Mouse (Mus musculus) neutrophil, adult 65 days (primary cell): ENCODE data around the gene Pde3b. TPM values are rescaled to one million over a fixed set of nuclear protein-coding genes. Genes with fewer than 3 reads are reported as not detected.

Experiments used
- total RNA-seq: library from RNA; stranded (reverse); gene quantifications from 2 replicates; pipeline ENCODE4 v1.2.4, GENCODE M21; 2023

Pde3b gene
- total RNA-seq: 3.8 and 8.0 TPM in 2 replicates

GRCm38 (mm10) chr7:114414421-114415335, at the start of gene Pde3b:
Gene Pde3b (plus strand): TSS chr7:114415281.

DNA sequence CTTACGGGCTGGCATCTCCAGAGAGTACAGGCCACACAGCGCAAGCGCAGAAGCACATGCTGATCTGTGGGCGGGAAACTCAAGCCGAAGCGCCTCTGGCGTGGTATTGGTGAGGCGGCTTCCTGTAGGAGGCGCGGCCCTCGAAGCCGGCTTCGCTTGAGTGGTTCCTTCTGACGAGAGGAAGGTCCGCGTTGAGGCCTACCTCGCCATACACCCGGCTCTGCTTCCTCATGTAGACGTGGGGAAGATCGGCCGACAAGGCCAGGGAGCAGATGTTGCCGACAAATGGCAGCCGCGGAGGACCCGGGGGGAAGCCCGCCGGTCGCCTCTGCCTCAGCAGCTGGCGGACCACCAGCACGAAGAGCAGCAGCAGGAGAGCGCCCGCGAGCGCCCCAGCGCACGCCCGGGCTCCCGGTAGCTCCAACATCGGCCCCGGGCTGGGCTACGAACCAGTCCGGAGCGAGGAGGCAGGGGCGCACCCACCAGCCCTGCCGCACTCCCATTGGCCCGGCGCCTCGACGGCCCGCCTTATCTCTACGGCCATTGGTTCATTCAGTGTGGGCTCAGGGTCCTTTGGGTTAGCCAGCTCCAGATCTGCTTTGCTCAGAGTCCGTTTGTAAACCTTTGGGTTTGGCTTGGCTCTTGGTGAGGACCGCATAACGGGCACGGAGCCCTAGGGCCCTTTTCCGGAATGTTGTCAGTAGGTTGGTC, 147.6 kb downstream of the Pde3b start, which contains the start of gene Cyp2r1:
Gene Cyp2r1, minus strand, starts transcription at position 442 of the 711 bp plus-strand sequence.

Other genes starting within 250 kb of the Pde3b start
- 64.7 and 69.2 TPM in 2 replicates for gene Copb1, start 160.6 kb upstream of the Pde3b start, total RNA-seq
- 94.7 and 103 TPM in 2 replicates for gene Psma1, start 139.2 kb upstream of the Pde3b start, total RNA-seq
- 0.54 TPM in 1 of 2 replicates, not detected in the other for gene Cyp2r1, start 147.7 kb downstream of the Pde3b start, total RNA-seq
- gene Calca, start 221.1 kb downstream of the Pde3b start, total RNA-seq: not detected in 2 replicates